Mouse (Mus musculus) neural tube, embryonic 14.5 days (tissue): ENCODE data around the gene Rcc1. TPM values are rescaled to one million over a fixed set of nuclear protein-coding genes. Genes with fewer than 3 reads are reported as not detected.

Source experiments
- ATAC-seq: fragments of 200-750 bp; cut with Nextera tagmentation; 2 replicates; pipeline ENCODE4 v1.8.0; 2017; ENCODE audit warnings: low read depth, mild to moderate bottlenecking, moderate TSS enrichment, moderate library complexity
- H3K27ac ChIP-seq: fragments of 300-500 bp; sonication (generic); 2 replicates; pipeline ENCODE4 v1.5.1; 2014; ENCODE audit warnings: low read depth, mild to moderate bottlenecking, control low read depth, low read length, moderate library complexity, mixed read lengths
- H3K27me3 ChIP-seq: fragments of 300-500 bp; sonication (generic); 2 replicates; pipeline ENCODE4 v1.6.1; 2014; ENCODE audit warnings: low read length; ENCODE audit not compliant: control insufficient read depth, insufficient read depth
- H3K36me3 ChIP-seq: fragments of 300-500 bp; sonication (generic); 2 replicates; pipeline ENCODE4 v1.6.1; 2014; ENCODE audit warnings: low read length, mixed read lengths; ENCODE audit not compliant: control insufficient read depth, insufficient read depth
- H3K4me1 ChIP-seq: fragments of 300-500 bp; sonication (generic); 2 replicates; pipeline ENCODE4 v1.6.1; 2014; ENCODE audit warnings: low read length; ENCODE audit not compliant: control insufficient read depth, insufficient read depth
- H3K4me2 ChIP-seq: fragments of 300-500 bp; sonication (generic); 2 replicates; pipeline ENCODE4 v1.6.1; 2014; ENCODE audit warnings: mild to moderate bottlenecking, low read depth, low read length, control low read depth
- H3K4me3 ChIP-seq: fragments of 300-500 bp; sonication (generic); 2 replicates; pipeline ENCODE4 v1.5.1; 2014; ENCODE audit warnings: low read depth, low read length, control low read depth, mixed read lengths
- H3K9ac ChIP-seq: fragments of 300-500 bp; sonication (generic); replicated peaks from 2 replicates; pipeline ENCODE4 v1.6.1; 2014; ENCODE audit warnings: low read depth, mild to moderate bottlenecking, control low read depth, low read length, mixed read lengths
- H3K9me3 ChIP-seq: fragments of 300-500 bp; sonication (generic); 2 replicates; pipeline ENCODE4 v1.6.1; 2016; ENCODE audit warnings: low read length; ENCODE audit not compliant: control insufficient read depth
- WGBS: fragments of 180-500 bp; shearing (Covaris S2); extraction: QIAGEN DNeasy Blood & Tissue Kit; methylation state at CpG from one replicate; pipeline ENCODE4 v1.1.7; 2014; 5-methylcytosine and 5-hydroxymethylcytosine counted together
- polyA plus RNA-seq: library from polyadenylated mRNA; unstranded; fragments of >200 nt; fragmentation: Nextera tagmentation; extraction: Ambion mirVana; gene quantifications from 2 replicates; pipeline ENCODE4 v1.2.1, GENCODE M21; 2014

The Rcc1 gene
- polyA plus RNA-seq, 1 experiment from 2014 or later: 14.0 TPM

GRCm38 (mm10) chr4:132365450-132366060 lies 12.2 kb upstream of the Rcc1 start:
- Histone ChIP-seq H3K27me3 (no peaks in the 10 kb centered on the region), H3K27ac (no peak overlapping the region), H3K36me3 (peaks cover 35% of the 10 kb centered on the region), H3K4me1 (no peaks in the 10 kb centered on the region), H3K4me2 (no peak overlapping the region), H3K9me3 (no peaks in the 10 kb centered on the region), H3K4me3 (no peak overlapping the region), H3K9ac (no peak overlapping the region)
- ATAC-seq: no peak
- 72% methylated on average over 13 of the region's 13 CpGs for WGBS

GRCm38 (mm10) chr4:132363487-132363886 lies 10.1 kb upstream of the Rcc1 start:
- 97% methylated on average over 11 of the region's 11 CpGs for WGBS

GRCm38 (mm10) chr4:132359510-132359909 lies 6.1 kb upstream of the Rcc1 start:
- no peak for ATAC-seq
- no peak overlapping the region for H3K9ac ChIP-seq
- no peak overlapping the region for H3K4me3 ChIP-seq
- H3K27ac ChIP-seq: no peak overlapping the region
- H3K9me3 ChIP-seq: no peaks in the 10 kb centered on the region
- H3K27me3 ChIP-seq: no peaks in the 10 kb centered on the region
- H3K4me1 ChIP-seq: no peaks in the 10 kb centered on the region
- H3K4me2 ChIP-seq: no peak overlapping the region
- H3K36me3 ChIP-seq: peaks cover 10% of the 10 kb centered on the region
- WGBS: 89% methylated on average over 4 of the region's 4 CpGs

More at GRCm38 (mm10) chr4:132363487-132363886, 10.1 kb upstream of the Rcc1 start:
- Histone ChIP-seq H3K36me3 (peaks cover 20% of the 10 kb centered on the region), H3K4me2 (no peak overlapping the region), H3K9me3 (no peaks in the 10 kb centered on the region), H3K4me1 (no peaks in the 10 kb centered on the region), H3K4me3 (no peak overlapping the region), H3K27me3 (no peaks in the 10 kb centered on the region), H3K27ac (no peak overlapping the region), H3K9ac (no peak overlapping the region)
- ATAC-seq: no peak

- 33% methylated on average over 12 of the region's 12 CpGs for WGBS
- Histone ChIP-seq H3K9me3 (no peaks in the 10 kb centered on the region), H3K4me2 (no peak overlapping the region), H3K36me3 (peaks cover 7% of the 10 kb centered on the region), H3K4me1 (peaks cover 10% of the 10 kb centered on the region), H3K9ac (no peak overlapping the region), H3K27me3 (no peaks in the 10 kb centered on the region; the same call in 1 of the 2 replicates), H3K27ac (no peak overlapping the region), H3K4me3 (no peak overlapping the region)
- no peak for ATAC-seq
These were observed 2.8 kb upstream of the Rcc1 start for GRCm38 (mm10) chr4:132356170-132356569.

GRCm38 (mm10) chr4:132355403-132355802 lies 2.0 kb upstream of the Rcc1 start:
- Histone ChIP-seq H3K4me1 (peaks cover 10% of the 10 kb centered on the region), H3K36me3 (peaks cover 10% of the 10 kb centered on the region), H3K4me2 (no peak overlapping the region), H3K9me3 (no peaks in the 10 kb centered on the region), H3K9ac (no peak overlapping the region), H3K4me3 (no peak overlapping the region), H3K27me3 (no peaks in the 10 kb centered on the region; the same call in 1 of the 2 replicates), H3K27ac (no peak overlapping the region)
- WGBS: 88% methylated on average over 3 of the region's 3 CpGs
- no peak for ATAC-seq

GRCm38 (mm10) chr4:132354571-132354970 lies 1.2 kb upstream of the Rcc1 start:
- H3K4me3 ChIP-seq: no peak overlapping the region
- H3K4me2 ChIP-seq: no peak overlapping the region
- 91% methylated on average over 4 of the region's 4 CpGs for WGBS
- ATAC-seq: no peak
- H3K27ac ChIP-seq: no peak overlapping the region
- no peaks in the 10 kb centered on the region; the same call in 1 of the 2 replicates for H3K27me3 ChIP-seq
- H3K4me1 ChIP-seq: peaks cover 10% of the 10 kb centered on the region
- no peaks in the 10 kb centered on the region for H3K9me3 ChIP-seq
- H3K9ac ChIP-seq: no peak overlapping the region
- H3K36me3 ChIP-seq: peaks cover 10% of the 10 kb centered on the region

GRCm38 (mm10) chr4:132352739-132353138 lies 666 bp downstream of the Rcc1 start:
- H3K4me1 ChIP-seq: peaks cover 10% of the 10 kb centered on the region
- peak overlapping the region; percentile 85 for H3K27ac ChIP-seq
- H3K36me3 ChIP-seq: peaks cover 4% of the 10 kb centered on the region; the same call in 1 of the 2 replicates
- H3K27me3 ChIP-seq: no peaks in the 10 kb centered on the region; the same call in 1 of the 2 replicates
- peak overlapping the region; percentile 74 for H3K9ac ChIP-seq
- H3K4me3 ChIP-seq: peak overlapping the region; percentile 81
- WGBS: 2% methylated on average over 14 of the region's 14 CpGs
- ATAC-seq: no peak
- no peaks in the 10 kb centered on the region for H3K9me3 ChIP-seq
- H3K4me2 ChIP-seq: peak overlapping the region; percentile 88

GRCm38 (mm10) chr4:132351401-132351800 lies 2.0 kb downstream of the Rcc1 start:
- no peak for ATAC-seq
- Histone ChIP-seq H3K36me3 (0 out of 2 replicates have a peak, but pooled peaks cover 3% of the 10 kb centered on the region), H3K27me3 (no peaks in the 10 kb centered on the region; the same call in 1 of the 2 replicates), H3K4me1 (peaks cover 10% of the 10 kb centered on the region), H3K27ac (no peak overlapping the region), H3K4me3 (no peak overlapping the region), H3K9me3 (no peaks in the 10 kb centered on the region), H3K4me2 (no peak overlapping the region), H3K9ac (no peak overlapping the region)
- WGBS: 52% methylated on average over 1 of the region's 1 CpGs

- no peak for ATAC-seq
- Histone ChIP-seq H3K9ac (no peak overlapping the region), H3K4me1 (peaks cover 10% of the 10 kb centered on the region), H3K27me3 (no peaks in the 10 kb centered on the region; the same call in 1 of the 2 replicates), H3K4me3 (no peak overlapping the region), H3K9me3 (no peaks in the 10 kb centered on the region), H3K27ac (no peak overlapping the region), H3K36me3 (0 out of 2 replicates have a peak, but pooled peaks cover 3% of the 10 kb centered on the region), H3K4me2 (no peak overlapping the region)
- 59% methylated on average over 3 of the region's 3 CpGs for WGBS
These were observed 2.6 kb downstream of the Rcc1 start for GRCm38 (mm10) chr4:132350854-132351253.
